Mouse (Mus musculus) ZHBTc4 (cell line): ENCODE results near the gene H2-Q1.
A peak's percentile ranks its signal among the peaks of the same experiment; 100 is the strongest.
"Not testable (repeated sequence)": the region's sequence is repeated elsewhere in the genome, so short reads cannot be mapped to it uniquely, and the experiment has no call there.

ENCODE experiments used
- DNase-seq: peaks from one replicate; pipeline ENCODE4 v3.0.0-alpha.2; 2011; ENCODE audit warnings: low read depth, low spot score

H2-Q1 gene

GRCm38 (mm10) chr17:35342711-35343476 is 22.7 kb downstream of the H2-Q1 start:
- peak; percentile 50 for DNase-seq

GRCm38 (mm10) chr17:35347659-35348058 is 27.5 kb downstream of the H2-Q1 start:
- DNase-seq, result not testable (repeated sequence)

- DNase-seq, result not testable (repeated sequence)
Measured at GRCm38 (mm10) chr17:35353275-35353674, 33.1 kb downstream of the H2-Q1 start.

- no peak for DNase-seq
Measured at GRCm38 (mm10) chr17:35354071-35354470, 33.9 kb downstream of the H2-Q1 start.

- no peak for DNase-seq
Measured at GRCm38 (mm10) chr17:35357086-35357485, 36.9 kb downstream of the H2-Q1 start.

GRCm38 (mm10) chr17:35358763-35359469 is 38.7 kb downstream of the H2-Q1 start:
- DNase-seq, result peak; percentile 35

- peak; percentile 46 for DNase-seq
Measured at GRCm38 (mm10) chr17:35359470-35359862, 39.3 kb downstream of the H2-Q1 start.
